Mouse (Mus musculus) heart, postnatal 0 days (tissue): ENCODE results near the gene H2-Ke6.

Experiments used
- CTCF ChIP-seq: IDR thresholded peaks from 2 replicates; pipeline ENCODE4 v1.5.1; 2016; ENCODE audit warnings: antibody characterized with exemption, control low read depth, low read depth
- EP300 ChIP-seq: IDR thresholded peaks from 2 replicates; pipeline ENCODE4 v1.6.1; 2016; ENCODE audit warnings: antibody characterized with exemption, low read depth

GRCm38 (mm10) chr17:34032174-34032632 lies 4.3 kb upstream of the H2-Ke6 start:
- TF ChIP-seq CTCF (no peak), EP300 (no peak)
